Mouse (Mus musculus) heart, embryonic 15.5 days (tissue): ENCODE measurements at regions not wholly inside any gene's neighbourhood (a gene's known extent, or its start where the extent isn't known, plus 50 kb on each side); places are given as distances from the start of the nearest gene placed in this dataset.

ENCODE experiments used
- ATAC-seq: fragments of 200-750 bp; cut with Nextera tagmentation; replicated peaks from 2 replicates; pipeline ENCODE4 v1.8.0; 2017; ENCODE audit warnings: low read depth, moderate TSS enrichment; ENCODE audit not compliant: insufficient number of reproducible peaks, insufficient read depth, low FRiP score
- H3K27ac ChIP-seq: fragments of 300-500 bp; sonication (generic); 2 replicates; pipeline ENCODE4 v1.5.1; 2015; ENCODE audit warnings: mild to moderate bottlenecking, inconsistent platforms
- H3K27me3 ChIP-seq: fragments of 300-500 bp; sonication (generic); 2 replicates; pipeline ENCODE4 v1.6.1; 2015; ENCODE audit warnings: inconsistent platforms
- H3K36me3 ChIP-seq: fragments of 300-500 bp; sonication (generic); 2 replicates; pipeline ENCODE4 v1.6.1; 2015; ENCODE audit warnings: mild to moderate bottlenecking, inconsistent platforms
- H3K4me1 ChIP-seq: fragments of 300-500 bp; sonication (generic); replicated peaks from 2 replicates; pipeline ENCODE4 v1.6.1; 2015; ENCODE audit warnings: inconsistent platforms
- H3K4me2 ChIP-seq: fragments of 300-500 bp; sonication (generic); 2 replicates; pipeline ENCODE4 v1.6.1; 2015; ENCODE audit warnings: inconsistent platforms, mild to moderate bottlenecking, moderate library complexity
- H3K4me3 ChIP-seq: fragments of 300-500 bp; sonication (generic); 2 replicates; pipeline ENCODE4 v1.5.1; 2015; ENCODE audit warnings: mild to moderate bottlenecking, inconsistent platforms
- H3K9ac ChIP-seq: fragments of 300-500 bp; sonication (generic); 2 replicates; pipeline ENCODE4 v1.6.1; 2015; ENCODE audit warnings: mild to moderate bottlenecking, inconsistent platforms
- H3K9me3 ChIP-seq: fragments of 300-500 bp; sonication (generic); replicated peaks from 2 replicates; pipeline ENCODE4 v1.6.1; 2016; ENCODE audit warnings: inconsistent platforms
- WGBS: fragments of 180-500 bp; shearing (Covaris S2); methylation state at CpG from one replicate; pipeline ENCODE4 v1.1.7; 2015; ENCODE audit warnings: mixed read lengths; 5-methylcytosine and 5-hydroxymethylcytosine counted together

- H3K9ac ChIP-seq: no peak overlapping the region
- no peak for ATAC-seq
- no peaks in the 10 kb centered on the region for H3K27me3 ChIP-seq
- no peak overlapping the region for H3K4me2 ChIP-seq
- 68% methylated on average over 2 of the region's 2 CpGs for WGBS
- H3K36me3 ChIP-seq: no peaks in the 10 kb centered on the region
- no peaks in the 10 kb centered on the region for H3K9me3 ChIP-seq
- H3K4me3 ChIP-seq: no peak overlapping the region
- H3K4me1 ChIP-seq: peaks cover 14% of the 10 kb centered on the region
- no peak overlapping the region for H3K27ac ChIP-seq
These were observed 1189.3 kb upstream of the A1bg start for GRCm38 (mm10) chr15:62112151-62112550.

GRCm38 (mm10) chr15:62107976-62108375 lies 1185.2 kb upstream of the A1bg start:
- no peaks in the 10 kb centered on the region for H3K9me3 ChIP-seq
- 79% methylated on average over 3 of the region's 3 CpGs for WGBS
- no peaks in the 10 kb centered on the region for H3K27me3 ChIP-seq
- no peaks in the 10 kb centered on the region for H3K36me3 ChIP-seq
- no peak overlapping the region for H3K9ac ChIP-seq
- no peak overlapping the region for H3K4me3 ChIP-seq
- peaks cover 29% of the 10 kb centered on the region for H3K4me1 ChIP-seq
- H3K4me2 ChIP-seq: no peak overlapping the region
- no peak overlapping the region for H3K27ac ChIP-seq
- ATAC-seq: no peak

- peak overlapping the region; percentile 61 for H3K27ac ChIP-seq
- H3K9ac ChIP-seq: no peak overlapping the region
- peaks cover 26% of the 10 kb centered on the region for H3K4me1 ChIP-seq
- WGBS: 6% methylated on average over 5 of the region's 5 CpGs
- H3K36me3 ChIP-seq: no peaks in the 10 kb centered on the region
- no peaks in the 10 kb centered on the region for H3K9me3 ChIP-seq
- peak; percentile 89 for ATAC-seq
- no peak overlapping the region for H3K4me2 ChIP-seq
- no peak overlapping the region for H3K4me3 ChIP-seq
- no peaks in the 10 kb centered on the region for H3K27me3 ChIP-seq
These were observed 1183.7 kb upstream of the A1bg start for GRCm38 (mm10) chr15:62106518-62106975.

GRCm38 (mm10) chr15:62105483-62105882 lies 1182.7 kb upstream of the A1bg start:
- no peaks in the 10 kb centered on the region for H3K9me3 ChIP-seq
- ATAC-seq: no peak
- H3K27ac ChIP-seq: no peak overlapping the region
- H3K36me3 ChIP-seq: no peaks in the 10 kb centered on the region
- peaks cover 26% of the 10 kb centered on the region for H3K4me1 ChIP-seq
- no peak overlapping the region for H3K4me3 ChIP-seq
- WGBS: 69% methylated on average over 9 of the region's 9 CpGs
- no peaks in the 10 kb centered on the region for H3K27me3 ChIP-seq
- no peak overlapping the region for H3K4me2 ChIP-seq
- H3K9ac ChIP-seq: no peak overlapping the region

- H3K4me1 ChIP-seq: peaks cover 26% of the 10 kb centered on the region
These were observed 1181.8 kb upstream of the A1bg start for GRCm38 (mm10) chr15:62104653-62105052.

GRCm38 (mm10) chr15:62099683-62100082 lies 1176.9 kb upstream of the A1bg start:
- no peaks in the 10 kb centered on the region for H3K27me3 ChIP-seq
- no peak overlapping the region for H3K4me2 ChIP-seq
- WGBS: 60% methylated on average over 6 of the region's 6 CpGs
- no peak overlapping the region for H3K9ac ChIP-seq
- no peaks in the 10 kb centered on the region for H3K9me3 ChIP-seq
- no peaks in the 10 kb centered on the region for H3K36me3 ChIP-seq
- H3K27ac ChIP-seq: no peak overlapping the region
- peaks cover 16% of the 10 kb centered on the region for H3K4me1 ChIP-seq
- H3K4me3 ChIP-seq: no peak overlapping the region
- 0 out of 2 replicates have a peak, but pooled peaks have one; percentile 27 for ATAC-seq

More at GRCm38 (mm10) chr15:62104653-62105052, 1181.8 kb upstream of the A1bg start:
- Histone ChIP-seq H3K4me3 (no peak overlapping the region), H3K27ac (no peak overlapping the region), H3K36me3 (no peaks in the 10 kb centered on the region), H3K4me2 (no peak overlapping the region), H3K27me3 (no peaks in the 10 kb centered on the region), H3K9me3 (no peaks in the 10 kb centered on the region), H3K9ac (no peak overlapping the region)
- no peak for ATAC-seq
- 26% methylated on average over 7 of the region's 7 CpGs for WGBS

- peak overlapping the region; percentile 29 for H3K4me2 ChIP-seq
- no peak overlapping the region for H3K4me3 ChIP-seq
- no peaks in the 10 kb centered on the region for H3K27me3 ChIP-seq
- peak; percentile 69 for ATAC-seq
- H3K36me3 ChIP-seq: no peaks in the 10 kb centered on the region
- no peaks in the 10 kb centered on the region for H3K9me3 ChIP-seq
- peaks cover 12% of the 10 kb centered on the region for H3K4me1 ChIP-seq
- WGBS: 19% methylated on average over 16 of the region's 16 CpGs
- H3K9ac ChIP-seq: no peak overlapping the region; the same call in 1 of the 2 replicates
- H3K27ac ChIP-seq: peak overlapping the region; percentile 15; the same call in 1 of the 2 replicates
These were observed 1176.2 kb upstream of the A1bg start for GRCm38 (mm10) chr15:62098791-62099660.

- H3K4me1 ChIP-seq: peaks cover 21% of the 10 kb centered on the region
- WGBS: 83% methylated on average over 7 of the region's 7 CpGs
These were observed 1174.0 kb upstream of the A1bg start for GRCm38 (mm10) chr15:62096778-62097177.

GRCm38 (mm10) chr15:62095198-62095597 lies 1172.4 kb upstream of the A1bg start:
- Histone ChIP-seq H3K9ac (no peak overlapping the region), H3K4me1 (peaks cover 21% of the 10 kb centered on the region), H3K4me2 (no peak overlapping the region), H3K36me3 (no peaks in the 10 kb centered on the region), H3K27ac (no peak overlapping the region), H3K4me3 (no peak overlapping the region), H3K27me3 (no peaks in the 10 kb centered on the region), H3K9me3 (no peaks in the 10 kb centered on the region)
- WGBS: 89% methylated on average over 3 of the region's 3 CpGs
- ATAC-seq: no peak

More at GRCm38 (mm10) chr15:62096778-62097177, 1174.0 kb upstream of the A1bg start:
- no peak for ATAC-seq
- no peaks in the 10 kb centered on the region for H3K9me3 ChIP-seq
- no peaks in the 10 kb centered on the region for H3K36me3 ChIP-seq
- H3K27me3 ChIP-seq: no peaks in the 10 kb centered on the region
- H3K27ac ChIP-seq: no peak overlapping the region
- no peak overlapping the region for H3K4me2 ChIP-seq
- H3K9ac ChIP-seq: no peak overlapping the region
- no peak overlapping the region for H3K4me3 ChIP-seq

GRCm38 (mm10) chr15:62093672-62094071 lies 1170.9 kb upstream of the A1bg start:
- no peak for ATAC-seq
- peaks cover 13% of the 10 kb centered on the region for H3K4me1 ChIP-seq
- no peak overlapping the region for H3K27ac ChIP-seq
- no peaks in the 10 kb centered on the region for H3K9me3 ChIP-seq
- H3K36me3 ChIP-seq: no peaks in the 10 kb centered on the region
- WGBS: 84% methylated on average over 4 of the region's 4 CpGs
- H3K27me3 ChIP-seq: no peaks in the 10 kb centered on the region
- H3K9ac ChIP-seq: no peak overlapping the region
- no peak overlapping the region for H3K4me3 ChIP-seq
- H3K4me2 ChIP-seq: no peak overlapping the region

GRCm38 (mm10) chr15:62092671-62093185 lies 1169.9 kb upstream of the A1bg start:
- ATAC-seq: peak; percentile 53
- 9% methylated on average over 5 of the region's 5 CpGs for WGBS
- Histone ChIP-seq H3K4me3 (no peak overlapping the region), H3K9me3 (no peaks in the 10 kb centered on the region), H3K4me2 (no peak overlapping the region), H3K27ac (no peak overlapping the region), H3K4me1 (peaks cover 8% of the 10 kb centered on the region), H3K9ac (no peak overlapping the region), H3K36me3 (no peaks in the 10 kb centered on the region), H3K27me3 (no peaks in the 10 kb centered on the region)
